Comparison of ENCODE assay signal across 16 mouse cellular contexts in the genomic region with DNA sequence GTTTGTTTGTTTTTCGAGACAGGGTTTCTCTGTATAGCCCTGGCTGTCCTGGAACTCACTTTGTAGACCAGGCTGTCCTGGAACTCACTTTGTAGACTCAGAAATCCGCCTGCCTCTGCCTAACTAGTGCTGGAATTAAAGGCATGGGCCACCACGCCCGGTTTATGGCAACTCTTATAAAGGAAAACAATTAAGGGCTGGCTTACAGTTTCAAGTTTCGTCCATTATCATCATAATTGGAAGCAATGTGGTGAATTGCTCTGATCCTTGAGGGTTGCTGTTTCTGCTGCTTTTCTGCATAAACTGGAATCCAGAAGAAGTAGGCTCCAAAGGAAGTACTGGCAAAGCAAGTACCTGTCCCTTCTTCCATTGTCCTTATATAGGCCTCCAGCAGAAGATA. TPM values are rescaled to one million over a fixed set of nuclear protein-coding genes. Genes with fewer than 3 reads are reported as not detected.
A peak's percentile ranks its signal among the peaks of the same experiment; 100 is the strongest.
DNase-seq lines count a peak whose midpoint lies in the region; ATAC-seq and TF ChIP-seq lines count a peak whose summit lies in the region.
"Had no signal": no experiment of that assay in that cellular context is flagged by ENCODE, and none has a peak within 500 bp of the region (broad histone marks: within the 10 kb centered on the region; RNA-seq: fewer than 3 reads in every experiment).

No protein-coding gene starts in this region.

- no peak overlapping the region for H3K27ac ChIP-seq in hindbrain, embryonic 10.5 days
- no peak overlapping the region for H3K27ac ChIP-seq in hindbrain, embryonic 16.5 days (ENCODE audit: low read depth, low read length)
- peak overlapping the region; percentile 64; the same call in 1 of the 2 replicates for H3K27ac ChIP-seq in neural tube, embryonic 13.5 days (replicated peaks)
- no peak overlapping the region for H3K27ac ChIP-seq in hindbrain, postnatal 0 days

- H3K9me3 ChIP-seq in hindbrain, embryonic 10.5 days: no peaks in the 10 kb centered on the region
- H3K9me3 ChIP-seq in hindbrain, embryonic 16.5 days (ENCODE audit: control insufficient read depth, low read length): no peaks in the 10 kb centered on the region
- H3K9me3 ChIP-seq in neural tube, embryonic 13.5 days: no peaks in the 10 kb centered on the region
- H3K9me3 ChIP-seq in hindbrain, postnatal 0 days (ENCODE audit: low read length): no peaks in the 10 kb centered on the region

- TF ChIP-seq CTCF in hindbrain, postnatal 0 days (IDR thresholded peaks at IDR 0.05; ENCODE audit: low read depth): no peak

- H3K9ac ChIP-seq in hindbrain, embryonic 16.5 days (ENCODE audit: low read depth, low read length): no peak overlapping the region
- no peak overlapping the region for H3K9ac ChIP-seq in neural tube, embryonic 13.5 days
- H3K9ac ChIP-seq in hindbrain, postnatal 0 days (replicated peaks; ENCODE audit: low read length): no peak overlapping the region

- DNase-seq in hindbrain, embryonic 10.5 days (ENCODE audit: low spot score): no peak
- no peak for DNase-seq in neural tube, embryonic 10.5 days (ENCODE audit: extremely low spot score, low spot score)
- no peak for DNase-seq in hindbrain, postnatal 0 days (ENCODE audit: low spot score)
- DNase-seq in testis, postnatal 14 days (ENCODE audit: low spot score): no peak
- no peak for DNase-seq in urinary bladder, postnatal 25 days (ENCODE audit: low spot score)
- no peak for DNase-seq in spleen, postnatal 10 days (ENCODE audit: low spot score in 2 of 2)

- 0 out of 2 replicates have a peak overlapping the region, but pooled peaks have one; percentile 75 for H3K4me3 ChIP-seq in hindbrain, embryonic 10.5 days
- H3K4me3 ChIP-seq in hindbrain, embryonic 16.5 days (ENCODE audit: low read length): no peak overlapping the region
- 0 out of 2 replicates have a peak overlapping the region, but pooled peaks have one; percentile 64 for H3K4me3 ChIP-seq in neural tube, embryonic 13.5 days
- no peak overlapping the region for H3K4me3 ChIP-seq in hindbrain, postnatal 0 days (ENCODE audit: low read length)

- 83% methylated on average over 5 of the region's 5 CpGs for WGBS in hindbrain, embryonic 10.5 days
- 93% methylated on average over 5 of the region's 5 CpGs for WGBS in hindbrain, embryonic 16.5 days
- WGBS in neural tube, embryonic 13.5 days: 84% methylated on average over 5 of the region's 5 CpGs
- 87% methylated on average over 5 of the region's 5 CpGs for WGBS in hindbrain, postnatal 0 days

- peaks cover 29% of the 10 kb centered on the region for H3K36me3 ChIP-seq in hindbrain, embryonic 10.5 days
- H3K36me3 ChIP-seq in hindbrain, embryonic 16.5 days (ENCODE audit: control insufficient read depth, insufficient read depth, low read length): peaks cover 17% of the 10 kb centered on the region
- peaks cover 29% of the 10 kb centered on the region for H3K36me3 ChIP-seq in neural tube, embryonic 13.5 days
- H3K36me3 ChIP-seq in hindbrain, postnatal 0 days (ENCODE audit: insufficient read depth, low read length): peaks cover 10% of the 10 kb centered on the region; the same call in 1 of the 2 replicates

- peaks cover 14% of the 10 kb centered on the region for H3K4me1 ChIP-seq in hindbrain, embryonic 10.5 days (replicated peaks)
- H3K4me1 ChIP-seq in hindbrain, embryonic 16.5 days (ENCODE audit: control insufficient read depth, insufficient read depth, low read depth, low read length): peaks cover 9% of the 10 kb centered on the region
- H3K4me1 ChIP-seq in neural tube, embryonic 13.5 days (replicated peaks): peaks cover 12% of the 10 kb centered on the region
- H3K4me1 ChIP-seq in hindbrain, postnatal 0 days (ENCODE audit: insufficient read depth, low read length): no peaks in the 10 kb centered on the region; the same call in 1 of the 2 replicates

- H3K27me3 ChIP-seq in hindbrain, embryonic 10.5 days (ENCODE audit: insufficient read depth, poor library complexity, severe bottlenecking): peaks cover 5% of the 10 kb centered on the region
- peaks cover 2% of the 10 kb centered on the region; the same call in 1 of the 2 replicates for H3K27me3 ChIP-seq in hindbrain, embryonic 16.5 days (replicated peaks; ENCODE audit: control insufficient read depth, insufficient read depth, low read length)
- peaks cover 25% of the 10 kb centered on the region for H3K27me3 ChIP-seq in neural tube, embryonic 13.5 days
- peaks cover 7% of the 10 kb centered on the region; the same call in 1 of the 2 replicates for H3K27me3 ChIP-seq in hindbrain, postnatal 0 days (ENCODE audit: insufficient read depth, low read length)

- ATAC-seq in hindbrain, embryonic 16.5 days: no peak
- peak; percentile 30; the same call in 1 of the 2 replicates for ATAC-seq in neural tube, embryonic 13.5 days (ENCODE audit: low read depth)
- no peak for ATAC-seq in hindbrain, postnatal 0 days

- no peak overlapping the region; the same call in 1 of the 2 replicates for H3K4me2 ChIP-seq in hindbrain, embryonic 16.5 days (ENCODE audit: low read length)
- H3K4me2 ChIP-seq in neural tube, embryonic 13.5 days: peak overlapping the region; percentile 92; the same call in 1 of the 2 replicates
- H3K4me2 ChIP-seq in hindbrain, postnatal 0 days (ENCODE audit: low read depth, low read length): peak overlapping the region; percentile 89; the same call in 1 of the 2 replicates

RNA-seq across cellular contexts. Expression of gene Cox6b1, which starts 0.7 kb away (rescaled TPM):
- polyA plus RNA-seq in hindbrain, embryonic 10.5 days (2016; fragmentation: Nextera tagmentation; extraction: Ambion mirVana): 810 and 924 TPM in 2 replicates
- polyA plus RNA-seq in hindbrain, embryonic 16.5 days (2015; fragmentation: Nextera tagmentation; extraction: Ambion mirVana): 1,112 and 1,310 TPM in 2 replicates
- 1,295 and 1,305 TPM in 2 replicates for polyA plus RNA-seq in neural tube, embryonic 13.5 days (2015; fragmentation: Nextera tagmentation; extraction: Ambion mirVana)
- 352 and 389 TPM in 2 replicates for total RNA-seq in hindbrain, postnatal 0 days (2014; rRNA removed)
- 1,552 and 1,572 TPM in 2 replicates for polyA plus RNA-seq in hindbrain, postnatal 0 days (2015; fragmentation: Nextera tagmentation; extraction: Ambion mirVana)

RNA-seq across cellular contexts. Expression of gene Etv2, which starts 9.0 kb away (rescaled TPM):
- 0.14 TPM in 1 of 2 replicates, not detected in the other for polyA plus RNA-seq in hindbrain, embryonic 10.5 days (2016; fragmentation: Nextera tagmentation; extraction: Ambion mirVana)
- not detected in 2 replicates for polyA plus RNA-seq in hindbrain, embryonic 16.5 days (2015; fragmentation: Nextera tagmentation; extraction: Ambion mirVana)
- polyA plus RNA-seq in neural tube, embryonic 13.5 days (2015; fragmentation: Nextera tagmentation; extraction: Ambion mirVana): not detected in 2 replicates
- total RNA-seq in hindbrain, postnatal 0 days (2014; rRNA removed): not detected in 2 replicates
- polyA plus RNA-seq in hindbrain, postnatal 0 days (2015; fragmentation: Nextera tagmentation; extraction: Ambion mirVana): not detected in 2 replicates
- total RNA-seq: adrenal gland, postnatal 25 days; common myeloid progenitor, adult 5-6 weeks; gastrocnemius, postnatal 25 days; layer of hippocampus, postnatal 25 days; neutrophil, adult 5-6 weeks had no signal
- polyA plus RNA-seq: heart, postnatal 0 days; macrophage had no signal

RNA-seq across cellular contexts. Expression of gene Upk1a, which starts 14.0 kb away (rescaled TPM):
- polyA plus RNA-seq in hindbrain, embryonic 10.5 days (2016; fragmentation: Nextera tagmentation; extraction: Ambion mirVana): 0.52 and 1.2 TPM in 2 replicates
- polyA plus RNA-seq in hindbrain, embryonic 16.5 days (2015; fragmentation: Nextera tagmentation; extraction: Ambion mirVana): 0.70 and 0.72 TPM in 2 replicates
- 0.49 and 0.62 TPM in 2 replicates for polyA plus RNA-seq in neural tube, embryonic 13.5 days (2015; fragmentation: Nextera tagmentation; extraction: Ambion mirVana)
- 0.14 and 0.99 TPM in 2 replicates for total RNA-seq in hindbrain, postnatal 0 days (2014; rRNA removed)
- 0.62 and 0.99 TPM in 2 replicates for polyA plus RNA-seq in hindbrain, postnatal 0 days (2015; fragmentation: Nextera tagmentation; extraction: Ambion mirVana)
- total RNA-seq: common myeloid progenitor, adult 5-6 weeks; gastrocnemius, postnatal 25 days; neutrophil, adult 5-6 weeks had no signal

RNA-seq across cellular contexts. Expression of gene Rbm42, which starts 23.5 kb away (rescaled TPM):
- polyA plus RNA-seq in hindbrain, embryonic 10.5 days (2016; fragmentation: Nextera tagmentation; extraction: Ambion mirVana): 145 and 175 TPM in 2 replicates
- polyA plus RNA-seq in hindbrain, embryonic 16.5 days (2015; fragmentation: Nextera tagmentation; extraction: Ambion mirVana): 125 and 128 TPM in 2 replicates
- polyA plus RNA-seq in neural tube, embryonic 13.5 days (2015; fragmentation: Nextera tagmentation; extraction: Ambion mirVana): 137 and 142 TPM in 2 replicates
- total RNA-seq in hindbrain, postnatal 0 days (2014; rRNA removed): 162 and 169 TPM in 2 replicates
- polyA plus RNA-seq in hindbrain, postnatal 0 days (2015; fragmentation: Nextera tagmentation; extraction: Ambion mirVana): 116 and 118 TPM in 2 replicates

RNA-seq across cellular contexts. Expression of gene Zbtb32, which starts 27.9 kb away (rescaled TPM):
- polyA plus RNA-seq in hindbrain, embryonic 10.5 days (2016; fragmentation: Nextera tagmentation; extraction: Ambion mirVana): 0.20 and 0.21 TPM in 2 replicates
- 0.11 and 0.21 TPM in 2 replicates for polyA plus RNA-seq in hindbrain, embryonic 16.5 days (2015; fragmentation: Nextera tagmentation; extraction: Ambion mirVana)
- 0.36 and 0.50 TPM in 2 replicates for polyA plus RNA-seq in neural tube, embryonic 13.5 days (2015; fragmentation: Nextera tagmentation; extraction: Ambion mirVana)
- not detected in 2 replicates for total RNA-seq in hindbrain, postnatal 0 days (2014; rRNA removed)
- 0.18 and 0.23 TPM in 2 replicates for polyA plus RNA-seq in hindbrain, postnatal 0 days (2015; fragmentation: Nextera tagmentation; extraction: Ambion mirVana)
- total RNA-seq: gastrocnemius, postnatal 25 days; layer of hippocampus, postnatal 25 days had no signal
- polyA plus RNA-seq: limb, embryonic 11.5 days had no signal

Comparison
In these comparisons a context has a peak if more than half of its experiments do, and no peak if none do; other contexts are left out.
1. H3K4me3 ChIP-seq: peak in hindbrain, embryonic 10.5 days (single experiment) and neural tube, embryonic 13.5 days (single experiment); none in hindbrain, embryonic 16.5 days (single experiment) and hindbrain, postnatal 0 days (single experiment).